In genomic region chr19:20513181-20513580, GRCm38 (mm10) we compare ENCODE assay signal across 25 mouse cellular contexts. TPM values are rescaled to one million over a fixed set of nuclear protein-coding genes. Genes with fewer than 3 reads are reported as not detected.
DNase-seq lines count a peak whose midpoint lies in the region; ATAC-seq and TF ChIP-seq lines count a peak whose summit lies in the region.
"Had no signal": no experiment of that assay in that cellular context is flagged by ENCODE, and none has a peak within 500 bp of the region (broad histone marks: within the 10 kb centered on the region; RNA-seq: fewer than 3 reads in every experiment).

No protein-coding gene starts in this region.

- no peaks in the 10 kb centered on the region for H3K4me1 ChIP-seq in testis, adult 2 months (ENCODE audit: control insufficient read depth, insufficient read depth, low read length)
- H3K4me1 ChIP-seq: forebrain, embryonic 12.5 days; forebrain, embryonic 15.5 days; heart, embryonic 10.5 days; heart, embryonic 13.5 days; hindbrain, embryonic 15.5 days had no signal

- no peaks in the 10 kb centered on the region for H3K36me3 ChIP-seq in testis, adult 2 months (ENCODE audit: control insufficient read depth, insufficient read depth, low read length)
- H3K36me3 ChIP-seq: embryonic facial prominence, embryonic 15.5 days; forebrain, embryonic 12.5 days; forebrain, embryonic 15.5 days; heart, embryonic 10.5 days; heart, embryonic 13.5 days; hindbrain, embryonic 12.5 days; hindbrain, embryonic 15.5 days had no signal

- DNase-seq in layer of hippocampus, adult 2 months (ENCODE audit: low spot score in 2 of 2) = no peak
- DNase-seq in layer of hippocampus, adult 11-12 months (ENCODE audit: low spot score) = no peak
- DNase-seq in testis, postnatal 14 days (ENCODE audit: low spot score) = no peak
- DNase-seq in NIH3T3 (ENCODE audit: low read depth) = peak; percentile 57
- DNase-seq: adrenal gland, adult 2 months; adrenal gland, postnatal 14 days; cerebellum, adult 11 months; cerebellum, adult 2 months; cerebellum, adult 9-11 months; cerebellum, postnatal 25 days; embryo, embryonic 11 days; gastrocnemius, postnatal 25 days; heart, adult 2 months; heart, postnatal 14 days had no signal

- no peak overlapping the region for H3K4me3 ChIP-seq in layer of hippocampus, adult 2 months
- no peak overlapping the region for H3K4me3 ChIP-seq in testis, adult 2 months (ENCODE audit: control insufficient read depth, low read depth, low read length)
- H3K4me3 ChIP-seq: embryonic facial prominence, embryonic 15.5 days; erythroblast, embryonic 14.5 days; forebrain, embryonic 12.5 days; forebrain, embryonic 15.5 days; heart, adult 2 months; heart, embryonic 10.5 days; heart, embryonic 13.5 days; hindbrain, embryonic 12.5 days; hindbrain, embryonic 15.5 days had no signal

- ATAC-seq in granulocyte monocyte progenitor cell, adult 5-6 weeks (replicated peaks; ENCODE audit: poor library complexity, severe bottlenecking) = no peak
- ATAC-seq: forebrain, embryonic 15.5 days; intestine, postnatal 0 days had no signal

- TF ChIP-seq CTCF in layer of hippocampus, adult 2 months (conservative IDR thresholded peaks at IDR 0.05) = no peak
- no peak for TF ChIP-seq CTCF in testis, adult 2 months (IDR thresholded peaks at IDR 0.05; ENCODE audit: control insufficient read depth, insufficient read depth, insufficient replicate concordance, low read depth, low read length)

- no peak for TF ChIP-seq POLR2A in testis, adult 2 months (IDR thresholded peaks at IDR 0.05; ENCODE audit: control insufficient read depth, low read depth, low read length)

- H3K27ac ChIP-seq in layer of hippocampus, adult 2 months = 0 out of 2 replicates have a peak overlapping the region, but pooled peaks have one; percentile 20
- H3K27ac ChIP-seq in testis, adult 2 months (ENCODE audit: control insufficient read depth, insufficient read depth, low read depth, low read length) = peak overlapping the region; percentile 32; the same call in 1 of the 2 replicates
- H3K27ac ChIP-seq: embryonic facial prominence, embryonic 15.5 days; forebrain, embryonic 12.5 days; forebrain, embryonic 15.5 days; heart, adult 2 months; heart, embryonic 10.5 days; heart, embryonic 13.5 days; hindbrain, embryonic 12.5 days; hindbrain, embryonic 15.5 days had no signal

- H3K27me3 ChIP-seq in testis, adult 2 months (ENCODE audit: control insufficient read depth, insufficient read depth, low read length) = no peaks in the 10 kb centered on the region
- H3K27me3 ChIP-seq: embryonic facial prominence, embryonic 15.5 days; forebrain, embryonic 12.5 days; forebrain, embryonic 15.5 days; heart, embryonic 13.5 days; hindbrain, embryonic 15.5 days had no signal

RNA-seq across cellular contexts. Expression of gene Aldh1a1, which starts 20.7 kb away (rescaled TPM):
- 10 to 100 TPM; 52.6 to 68.9 TPM for total RNA-seq in layer of hippocampus, adult 2 months (2021)
- 80.3 and 95.7 TPM in 2 replicates for polyA plus RNA-seq in testis, adult 2 months (2012; rRNA removed)
- 0.11 TPM in 1 of 2 replicates, not detected in the other for total RNA-seq in granulocyte monocyte progenitor cell, adult 5-6 weeks (2014; fragmentation: Nextera tagmentation)
- total RNA-seq in granulocyte monocyte progenitor cell, adult 5-6 weeks (2017) = 0.15 and 1.9 TPM in 2 replicates
- polyA plus RNA-seq: erythroblast, embryonic 14.5 days had no signal

Comparison
In these comparisons a context has a peak if more than half of its experiments do, and no peak if none do; other contexts are left out.
1. RNA of gene Aldh1a1, which starts 20.7 kb away (total RNA-seq): 52.6 to 68.9 TPM in layer of hippocampus, adult 2 months; 0.11 to 1.9 TPM in granulocyte monocyte progenitor cell, adult 5-6 weeks; every median in the first group is over 10 times any median in the second.